ENCODE assay signal across 9 mouse cellular contexts in the genomic region with DNA sequence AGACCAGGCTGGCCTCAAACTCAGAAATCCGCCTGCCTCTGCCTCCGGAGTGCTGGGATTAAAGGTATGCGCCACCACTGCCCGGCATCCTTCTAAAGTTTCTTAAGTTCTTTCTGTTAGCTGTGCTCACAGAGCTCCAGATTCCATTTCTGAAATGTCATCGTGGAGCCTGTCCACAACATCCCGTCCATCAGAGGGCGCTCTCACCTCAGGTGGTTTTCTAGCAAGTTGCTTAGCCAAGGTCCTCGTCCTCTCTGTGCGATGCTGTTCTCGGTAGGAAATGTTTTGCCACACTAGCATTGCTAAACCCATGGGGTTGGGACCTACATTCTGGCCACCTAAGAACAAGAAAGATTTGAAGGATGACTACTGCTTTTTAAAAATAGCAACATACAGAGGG.
DNase-seq lines count a peak whose midpoint lies in the region; ATAC-seq and TF ChIP-seq lines count a peak whose summit lies in the region.
"Had no signal": no experiment of that assay in that cellular context is flagged by ENCODE, and none has a peak within 500 bp of the region (broad histone marks: within the 10 kb centered on the region; RNA-seq: fewer than 3 reads in every experiment).

No protein-coding gene starts in this region.

- peak; percentile 56 for TF ChIP-seq CTCF in hindbrain, postnatal 0 days (IDR thresholded peaks at IDR 0.05; ENCODE audit: low read depth)
- TF ChIP-seq CTCF in lung, postnatal 0 days (IDR thresholded peaks at IDR 0.05) = peak; percentile 66
- peak; percentile 68; the same call in 1 of the 2 replicates for TF ChIP-seq CTCF in spleen, adult 2 months (IDR thresholded peaks at IDR 0.05; ENCODE audit: extremely low read depth, insufficient read depth, insufficient read length, insufficient replicate concordance)

- ATAC-seq in hindbrain, postnatal 0 days = no peak
- ATAC-seq in hindbrain, embryonic 16.5 days = no peak
- ATAC-seq in lung, postnatal 0 days = no peak
- ATAC-seq in intestine, embryonic 15.5 days = no peak

- peaks cover 11% of the 10 kb centered on the region for H3K36me3 ChIP-seq in hindbrain, postnatal 0 days (ENCODE audit: insufficient read depth, low read length)
- peaks cover 5% of the 10 kb centered on the region; the same call in 1 of the 2 replicates for H3K36me3 ChIP-seq in hindbrain, embryonic 16.5 days (ENCODE audit: control insufficient read depth, insufficient read depth, low read length)
- no peaks in the 10 kb centered on the region for H3K36me3 ChIP-seq in lung, postnatal 0 days (ENCODE audit: insufficient read depth, low read length)
- no peaks in the 10 kb centered on the region for H3K36me3 ChIP-seq in spleen, adult 2 months (ENCODE audit: control insufficient read depth, insufficient read depth, low read length)
- H3K36me3 ChIP-seq in intestine, embryonic 15.5 days = no peaks in the 10 kb centered on the region

- H3K27ac ChIP-seq in hindbrain, postnatal 0 days = no peak overlapping the region
- no peak overlapping the region for H3K27ac ChIP-seq in hindbrain, embryonic 16.5 days (ENCODE audit: low read depth, low read length)
- no peak overlapping the region for H3K27ac ChIP-seq in lung, postnatal 0 days (ENCODE audit: low read length)
- no peak overlapping the region for H3K27ac ChIP-seq in spleen, adult 2 months (ENCODE audit: insufficient read depth, low read length)
- H3K27ac ChIP-seq in intestine, embryonic 15.5 days = no peak overlapping the region
- H3K27ac ChIP-seq: embryonic facial prominence, embryonic 13.5 days had no signal

- H3K4me2 ChIP-seq in hindbrain, postnatal 0 days (ENCODE audit: low read depth, low read length) = no peak overlapping the region
- H3K4me2 ChIP-seq in hindbrain, embryonic 16.5 days (ENCODE audit: low read length) = no peak overlapping the region
- H3K4me2 ChIP-seq in lung, postnatal 0 days (replicated peaks; ENCODE audit: low read depth, low read length) = no peak overlapping the region
- no peak overlapping the region for H3K4me2 ChIP-seq in intestine, embryonic 15.5 days (replicated peaks)
- H3K4me2 ChIP-seq: embryonic facial prominence, embryonic 13.5 days had no signal

- H3K27me3 ChIP-seq in hindbrain, postnatal 0 days (ENCODE audit: insufficient read depth, low read length) = no peaks in the 10 kb centered on the region
- H3K27me3 ChIP-seq in hindbrain, embryonic 16.5 days (replicated peaks; ENCODE audit: control insufficient read depth, insufficient read depth, low read length) = no peaks in the 10 kb centered on the region
- H3K27me3 ChIP-seq in lung, postnatal 0 days (replicated peaks; ENCODE audit: insufficient read depth, low read length) = no peaks in the 10 kb centered on the region
- H3K27me3 ChIP-seq in spleen, adult 2 months (ENCODE audit: control insufficient read depth, insufficient read depth, low read length) = no peaks in the 10 kb centered on the region
- H3K27me3 ChIP-seq in intestine, embryonic 15.5 days (replicated peaks) = no peaks in the 10 kb centered on the region
- H3K27me3 ChIP-seq: embryonic facial prominence, embryonic 13.5 days had no signal

- DNase-seq in hindbrain, postnatal 0 days (ENCODE audit: low spot score) = peak; percentile 27
- peak; percentile 60 for DNase-seq in MN1 (ENCODE audit: low spot score)
- peak; percentile 30 for DNase-seq in embryo, embryonic 11 days
- peak; percentile 47 for DNase-seq in kidney, postnatal 14 days
- DNase-seq in lung, postnatal 0 days (ENCODE audit: low spot score) = peak; percentile 26
- DNase-seq in spleen, adult 2 months (ENCODE audit: low read depth in 1 of 2, low spot score in 2 of 2) = peak; percentile 25 to 69

- WGBS in hindbrain, postnatal 0 days = 86% methylated on average over 10 of the region's 10 CpGs
- WGBS in hindbrain, embryonic 16.5 days = 85% methylated on average over 10 of the region's 10 CpGs
- 77% methylated on average over 10 of the region's 10 CpGs for WGBS in lung, postnatal 0 days
- WGBS in spleen, adult 2 months = 64% methylated on average over 10 of the region's 10 CpGs
- WGBS in intestine, embryonic 15.5 days = 82% methylated on average over 10 of the region's 10 CpGs

- no peaks in the 10 kb centered on the region for H3K4me1 ChIP-seq in hindbrain, postnatal 0 days (ENCODE audit: insufficient read depth, low read length)
- no peaks in the 10 kb centered on the region for H3K4me1 ChIP-seq in hindbrain, embryonic 16.5 days (ENCODE audit: control insufficient read depth, insufficient read depth, low read depth, low read length)
- no peaks in the 10 kb centered on the region for H3K4me1 ChIP-seq in lung, postnatal 0 days (ENCODE audit: insufficient read depth, low read depth, low read length)
- no peaks in the 10 kb centered on the region for H3K4me1 ChIP-seq in spleen, adult 2 months (ENCODE audit: control insufficient read depth, insufficient read depth, insufficient read length)
- H3K4me1 ChIP-seq in intestine, embryonic 15.5 days (replicated peaks) = no peaks in the 10 kb centered on the region
- H3K4me1 ChIP-seq: embryonic facial prominence, embryonic 13.5 days had no signal

- H3K9ac ChIP-seq in hindbrain, postnatal 0 days (replicated peaks; ENCODE audit: low read length) = no peak overlapping the region
- no peak overlapping the region for H3K9ac ChIP-seq in hindbrain, embryonic 16.5 days (ENCODE audit: low read depth, low read length)
- no peak overlapping the region for H3K9ac ChIP-seq in lung, postnatal 0 days (replicated peaks; ENCODE audit: low read depth)
- H3K9ac ChIP-seq in intestine, embryonic 15.5 days = no peak overlapping the region
- H3K9ac ChIP-seq: embryonic facial prominence, embryonic 13.5 days had no signal

- TF ChIP-seq POLR2A in spleen, adult 2 months (IDR thresholded peaks at IDR 0.05; ENCODE audit: low read depth, low read length) = no peak

- no peak for TF ChIP-seq EP300 in lung, postnatal 0 days (IDR thresholded peaks at IDR 0.05)

- no peak overlapping the region for H3K4me3 ChIP-seq in hindbrain, postnatal 0 days (ENCODE audit: low read length)
- no peak overlapping the region for H3K4me3 ChIP-seq in hindbrain, embryonic 16.5 days (ENCODE audit: low read length)
- no peak overlapping the region for H3K4me3 ChIP-seq in lung, postnatal 0 days (ENCODE audit: low read depth, low read length)
- H3K4me3 ChIP-seq in spleen, adult 2 months (ENCODE audit: extremely low read depth, insufficient read depth, insufficient read length) = no peak overlapping the region
- no peak overlapping the region for H3K4me3 ChIP-seq in intestine, embryonic 15.5 days (replicated peaks)
- H3K4me3 ChIP-seq: embryonic facial prominence, embryonic 13.5 days had no signal

- H3K9me3 ChIP-seq in hindbrain, postnatal 0 days (ENCODE audit: low read length) = no peaks in the 10 kb centered on the region
- no peaks in the 10 kb centered on the region for H3K9me3 ChIP-seq in hindbrain, embryonic 16.5 days (ENCODE audit: control insufficient read depth, low read length)
- no peaks in the 10 kb centered on the region for H3K9me3 ChIP-seq in lung, postnatal 0 days (ENCODE audit: low read length)
- H3K9me3 ChIP-seq in intestine, embryonic 15.5 days = no peaks in the 10 kb centered on the region
- H3K9me3 ChIP-seq: embryonic facial prominence, embryonic 13.5 days had no signal
